Mouse (Mus musculus) activated CD4-positive, CD25-positive, alpha-beta regulatory T cell, adult 4 months (primary cell): ENCODE measurements around the gene Smarcb1. TPM values are rescaled to one million over a fixed set of nuclear protein-coding genes. Genes with fewer than 3 reads are reported as not detected.

Experiments
- ATAC-seq: one replicate; pipeline ENCODE4 v1.8.0; 2017
- polyA plus RNA-seq, 2 experiments: library from polyadenylated mRNA; unstranded; fragments of 100-300 nt; shearing (Covaris generic); gene quantifications; one replicate each; pipeline ENCODE4 v1.2.1; 2017

Smarcb1 gene
- polyA plus RNA-seq, 2 experiments from 2014 or later, result 75.0 to 127 TPM

- ATAC-seq, result no peak
Measured at GRCm38 (mm10) chr10:75854791-75855190, 66.6 kb downstream of the Smarcb1 start.

GRCm38 (mm10) chr10:75854096-75854495 lies 67.3 kb downstream of the Smarcb1 start:
- ATAC-seq, result no peak

- peak; percentile 80 for ATAC-seq
Measured at GRCm38 (mm10) chr10:75853452-75853851, 68.0 kb downstream of the Smarcb1 start.

GRCm38 (mm10) chr10:75852539-75853125 lies 68.8 kb downstream of the Smarcb1 start:
- no peak for ATAC-seq

GRCm38 (mm10) chr10:75851681-75852080 lies 69.7 kb downstream of the Smarcb1 start:
- no peak for ATAC-seq

- no peak for ATAC-seq
Measured at GRCm38 (mm10) chr10:75851076-75851475, 70.3 kb downstream of the Smarcb1 start.

GRCm38 (mm10) chr10:75848382-75848781 lies 73.0 kb downstream of the Smarcb1 start:
- ATAC-seq, result no peak

Other genes with a start within 250 kb of the Smarcb1 start
- gene Cabin1, start 157.3 kb downstream of the Smarcb1 start, polyA plus RNA-seq, result 10 to 100 TPM; 22.0 to 22.3 TPM
- 100 to 1,000 TPM in 1 of 2 experiments, 10 to 100 TPM in 1; 78.9 to 104 TPM for gene Ddt, start 148.2 kb downstream of the Smarcb1 start, polyA plus RNA-seq
- not detected for gene Gm20441, start 140.7 kb downstream of the Smarcb1 start, polyA plus RNA-seq
- gene Gstt3, start 140.2 kb downstream of the Smarcb1 start, polyA plus RNA-seq, result 1 to 10 TPM; 3.3 to 6.1 TPM
- 1 to 10 TPM in 1 of 2 experiments, not detected in 1; 1.2 TPM for gene Gstt1, start 123.0 kb downstream of the Smarcb1 start, polyA plus RNA-seq
- under 1 TPM in 1 of 2 experiments, not detected in 1; 0.48 TPM for gene Gstt4, start 99.1 kb downstream of the Smarcb1 start, polyA plus RNA-seq
- 10 to 100 TPM; 58.5 to 64.1 TPM for gene Gstt2, start 84.2 kb downstream of the Smarcb1 start, polyA plus RNA-seq
- 100 to 1,000 TPM; 464 to 561 TPM for gene Mif, start 61.4 kb downstream of the Smarcb1 start, polyA plus RNA-seq
- 1 to 10 TPM in 1 of 2 experiments, under 1 TPM in 1; 0.85 to 2.7 TPM for gene Derl3, start 28.2 kb downstream of the Smarcb1 start, polyA plus RNA-seq
- gene Chchd10, start 11.5 kb upstream of the Smarcb1 start, polyA plus RNA-seq, result 10 to 100 TPM; 13.1 to 20.1 TPM
- gene Mmp11, start 14.9 kb upstream of the Smarcb1 start, polyA plus RNA-seq, result 1 to 10 TPM; 2.5 to 9.1 TPM
- not detected for gene Gm867, start 19.1 kb upstream of the Smarcb1 start, polyA plus RNA-seq
- gene Vpreb3, start 21.4 kb upstream of the Smarcb1 start, polyA plus RNA-seq, result 1 to 10 TPM in 1 of 2 experiments, not detected in 1; 3.5 TPM
- gene Gm5134, start 32.9 kb upstream of the Smarcb1 start, polyA plus RNA-seq, result under 1 TPM; 0.27 to 0.41 TPM
- gene Zfp280b, start 111.0 kb upstream of the Smarcb1 start, polyA plus RNA-seq, result 10 to 100 TPM; 11.4 to 11.5 TPM
- not detected for gene Slc5a4b, start 189.3 kb upstream of the Smarcb1 start, polyA plus RNA-seq
- not detected for gene Slc5a4a, start 225.8 kb upstream of the Smarcb1 start, polyA plus RNA-seq